Mouse (Mus musculus): ENCODE measurements at regions not wholly inside any gene's neighbourhood (a gene's known extent, or its start where the extent isn't known, plus 50 kb on each side); places are given as distances from the start of the nearest gene placed in this dataset.
"Not testable (repeated sequence)": the region's sequence is repeated elsewhere in the genome, so short reads cannot be mapped to it uniquely, and the experiment has no call there.

DNA sequence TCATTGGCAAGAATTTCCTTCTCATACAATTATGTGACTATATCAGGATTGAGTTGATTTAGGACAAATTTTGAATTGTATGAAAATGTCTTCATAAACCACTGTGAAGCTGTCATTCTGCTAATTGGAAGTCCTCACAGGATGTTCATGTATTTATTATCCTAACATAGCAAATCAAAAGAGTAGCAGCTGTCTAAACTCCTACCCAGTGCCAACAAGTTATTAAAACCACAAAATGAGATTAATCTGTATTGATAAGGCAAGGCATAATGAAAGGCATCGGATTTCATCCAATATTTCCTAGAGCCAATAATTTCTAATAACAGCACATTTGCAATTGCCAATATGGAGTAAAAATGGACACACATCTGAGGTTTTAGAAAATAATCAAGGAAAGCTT, 217.6 kb upstream of the Tmprss15 start:
- no peak for DNase-seq

DNA sequence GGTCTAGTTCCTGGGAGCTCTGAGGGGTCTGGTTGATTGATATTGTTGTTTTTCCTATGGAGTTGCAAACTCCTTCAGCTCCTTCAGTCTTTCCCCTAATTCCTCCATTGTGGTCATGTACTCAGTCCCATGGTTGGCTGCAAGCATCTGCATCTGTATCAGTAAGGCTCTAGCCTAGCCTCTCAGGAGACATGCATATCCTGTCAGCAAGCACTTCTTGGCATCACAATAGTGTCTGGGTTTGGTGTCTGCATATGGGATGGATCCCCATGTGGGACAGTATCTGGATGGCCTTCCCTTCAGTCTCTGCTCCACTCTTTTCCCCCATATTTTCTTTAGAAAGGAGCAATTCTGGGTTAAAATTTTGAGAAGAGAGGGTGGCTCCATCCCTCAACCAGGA, 205.7 kb upstream of the Tmprss15 start:
- not testable (repeated sequence) for DNase-seq

DNA sequence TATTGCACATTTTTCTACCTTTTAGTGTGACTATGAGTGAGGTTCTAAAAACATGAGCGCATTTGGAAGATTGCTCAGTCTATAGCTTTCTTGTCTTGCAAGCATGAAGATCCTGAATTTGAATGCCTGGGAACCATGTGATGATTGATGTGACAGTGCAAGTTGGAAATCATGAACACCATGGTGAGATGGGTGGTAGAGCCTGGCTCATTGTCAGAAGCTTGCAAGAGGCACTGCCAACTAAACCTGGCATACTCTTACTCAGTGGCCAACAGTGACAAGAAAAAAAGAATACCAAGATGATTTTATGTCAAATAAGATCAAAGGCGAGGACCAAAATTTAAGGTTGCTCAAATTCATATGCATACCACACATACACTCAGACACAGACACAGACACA, 188.1 kb upstream of the Tmprss15 start:
- no peak for DNase-seq

DNA sequence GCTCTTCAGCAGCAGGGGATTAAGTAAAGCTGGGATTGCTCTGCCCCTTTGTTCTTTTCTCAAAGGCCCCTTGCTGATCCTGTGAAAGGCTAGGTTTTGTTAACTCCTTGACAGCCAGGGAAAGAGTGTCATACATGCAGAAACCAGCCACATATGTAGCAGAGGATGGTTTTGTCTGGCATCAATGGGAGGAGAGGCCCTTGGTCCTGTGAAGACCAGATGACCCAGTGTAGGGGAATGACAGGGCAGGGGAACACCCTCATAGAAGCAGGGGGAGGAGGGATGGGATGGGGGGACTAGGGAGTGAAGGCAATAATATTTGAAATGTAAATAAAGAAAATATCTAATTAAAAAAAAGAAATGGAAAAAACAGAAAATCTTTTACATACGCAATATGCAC, 165.6 kb upstream of the Tmprss15 start:
- no peak for DNase-seq

DNA sequence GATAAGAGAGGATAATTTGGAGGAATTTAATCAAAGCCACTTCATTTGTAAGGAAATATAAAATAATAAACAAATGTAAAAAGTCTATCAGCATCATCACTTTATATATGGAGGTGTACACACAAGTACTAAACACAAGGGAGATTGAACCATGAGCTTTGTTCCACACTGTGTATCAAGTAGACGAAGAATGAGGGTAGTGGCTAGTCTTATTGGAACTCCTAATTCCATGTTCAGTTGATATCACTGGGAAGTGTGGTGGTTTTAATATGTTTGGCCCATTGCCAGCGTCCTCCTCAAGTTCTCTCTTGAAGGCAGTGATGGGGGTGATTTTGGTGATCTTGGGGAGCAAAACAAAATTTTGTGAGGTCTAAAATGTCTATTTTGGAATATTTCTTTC, 165.2 kb upstream of the Tmprss15 start:
- DNase-seq: no peak

DNA sequence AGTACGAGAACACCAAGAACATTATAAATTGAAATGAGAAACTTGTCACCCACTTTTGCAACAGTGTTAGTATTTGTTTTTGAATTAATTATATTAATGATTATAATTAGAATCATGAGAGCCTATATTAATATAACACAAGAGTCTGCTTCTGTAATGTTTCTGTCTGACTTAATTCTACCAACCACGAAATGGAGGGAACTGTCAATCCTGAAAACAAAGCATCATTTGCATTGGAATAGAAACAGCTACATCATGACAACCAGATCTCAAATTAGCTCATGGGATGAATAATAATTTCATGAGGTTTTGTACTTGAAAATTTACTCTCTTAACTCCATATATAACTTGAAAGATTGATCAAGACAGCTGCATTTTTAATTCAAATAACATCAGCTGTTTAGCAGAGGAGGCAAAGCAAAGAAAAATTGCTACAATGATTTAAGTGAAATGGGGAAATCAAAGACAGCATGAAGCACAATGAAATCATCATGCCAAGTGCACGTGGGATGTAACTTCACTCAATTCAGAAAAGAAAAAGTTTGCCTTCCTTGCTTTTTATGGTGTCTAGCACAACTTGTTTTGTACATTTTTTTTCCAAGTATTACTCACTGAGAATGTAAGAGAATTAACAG, 150.1 kb upstream of the Tmprss15 start:
- DNase-seq: no peak

DNA sequence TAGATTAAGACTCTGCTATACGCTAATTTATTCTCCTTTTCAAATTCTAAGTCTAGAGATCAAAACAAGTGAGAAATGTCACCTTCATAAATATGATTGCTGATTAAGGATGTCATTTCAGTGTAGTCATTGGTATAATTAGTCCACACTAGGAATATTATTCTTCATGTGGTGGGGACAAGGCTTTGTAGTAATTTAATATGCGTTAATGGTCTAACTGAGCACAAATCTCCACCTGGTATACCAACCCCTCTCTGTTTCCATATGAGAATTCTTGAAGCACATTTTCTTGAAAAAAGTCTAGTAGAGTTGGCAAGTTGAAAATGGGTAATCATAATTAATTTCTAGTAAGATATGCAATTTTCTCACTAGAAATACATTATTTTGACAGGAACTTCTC, 149.3 kb upstream of the Tmprss15 start:
- no peak for DNase-seq

DNA sequence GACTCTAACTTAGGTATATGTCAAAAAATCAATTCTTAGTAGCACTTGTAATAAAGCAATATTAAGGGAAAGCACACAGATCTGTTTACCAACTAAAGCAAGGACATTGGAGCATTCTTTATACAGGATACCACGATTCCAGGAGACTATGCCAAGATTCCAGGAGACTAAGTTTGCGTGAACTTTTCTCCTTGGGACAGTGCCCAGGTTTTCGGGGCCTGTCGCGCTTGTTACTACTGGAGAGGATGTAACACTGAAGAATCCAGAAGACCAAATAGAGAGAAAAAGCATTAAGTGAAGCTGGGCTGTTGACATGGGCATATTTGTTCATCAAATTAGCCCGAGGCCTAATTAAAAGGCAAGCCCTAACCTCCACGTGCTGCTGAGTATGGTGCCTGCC, 100.3 kb upstream of the Tmprss15 start:
- no peak for DNase-seq

DNA sequence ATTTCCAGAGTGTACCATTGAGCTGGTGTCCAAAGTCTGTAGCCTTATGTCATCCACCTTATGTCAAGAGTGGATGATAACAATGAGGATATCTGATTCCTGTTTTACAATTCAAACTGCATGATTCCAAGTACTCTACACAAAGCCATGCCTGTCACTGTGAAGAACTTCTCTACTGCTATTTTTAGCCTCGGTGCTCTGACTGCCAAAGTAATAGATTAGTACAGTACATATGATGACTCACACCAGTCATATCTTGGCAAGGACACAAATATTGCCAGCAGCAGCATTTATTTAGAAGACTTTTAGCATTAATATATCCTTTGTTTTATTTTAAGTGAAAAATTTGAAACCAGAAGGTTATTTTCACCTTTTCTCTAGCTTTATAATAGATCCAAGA, 95.6 kb upstream of the Tmprss15 start:
- DNase-seq: no peak

DNA sequence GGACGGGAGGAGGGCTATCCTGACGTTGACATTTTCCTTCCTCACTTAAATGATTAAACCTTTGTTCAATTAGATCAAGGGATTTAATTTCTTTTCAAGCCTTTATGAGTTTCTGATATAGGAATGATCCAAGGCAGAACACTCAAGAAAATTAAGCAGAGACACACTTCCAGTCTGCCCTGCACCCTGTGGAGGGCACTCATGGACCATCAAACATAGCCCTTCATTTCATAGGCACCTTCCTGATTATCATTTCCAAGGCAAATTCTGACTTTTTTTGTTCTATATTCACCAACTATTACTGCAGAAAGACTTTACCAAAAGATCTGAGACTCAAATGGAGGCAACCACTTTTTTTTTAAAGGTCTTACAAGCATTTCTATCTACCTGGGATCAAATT, 91.6 kb upstream of the Tmprss15 start:
- DNase-seq: peak; percentile 11

DNA sequence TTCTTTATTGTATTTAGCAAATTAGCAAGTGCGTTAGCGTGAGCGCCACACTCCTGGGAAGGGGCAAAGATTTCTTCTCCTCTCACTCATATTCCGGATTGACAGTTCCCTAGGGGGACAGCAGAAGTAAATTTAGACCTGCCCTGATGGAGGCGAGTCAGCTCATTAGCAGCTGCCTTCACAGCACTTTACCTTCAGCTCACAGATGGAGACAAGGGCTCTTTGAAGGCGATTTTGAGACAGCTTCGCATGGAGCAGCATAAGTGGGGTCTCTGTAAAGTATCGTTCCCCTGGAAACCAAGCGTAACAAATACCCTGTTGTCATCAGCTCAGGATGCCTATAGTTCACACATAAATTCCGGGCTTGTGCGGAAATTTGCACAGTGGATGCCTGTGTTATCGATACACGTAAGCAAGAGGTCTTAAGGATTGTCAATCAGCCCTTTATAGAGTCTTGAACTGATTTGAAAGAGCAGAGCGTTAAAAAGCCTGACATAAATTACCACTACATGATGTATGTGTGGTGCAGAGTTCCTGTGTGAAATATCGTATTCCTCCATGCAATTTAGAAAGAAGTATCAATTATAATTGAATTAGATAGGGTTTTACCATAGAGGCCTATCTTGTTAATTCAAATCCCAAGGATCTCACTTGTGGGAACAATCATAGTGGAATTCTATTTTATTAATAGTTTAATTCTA, 86.6 kb upstream of the Tmprss15 start:
- DNase-seq: peak; percentile 5

DNA sequence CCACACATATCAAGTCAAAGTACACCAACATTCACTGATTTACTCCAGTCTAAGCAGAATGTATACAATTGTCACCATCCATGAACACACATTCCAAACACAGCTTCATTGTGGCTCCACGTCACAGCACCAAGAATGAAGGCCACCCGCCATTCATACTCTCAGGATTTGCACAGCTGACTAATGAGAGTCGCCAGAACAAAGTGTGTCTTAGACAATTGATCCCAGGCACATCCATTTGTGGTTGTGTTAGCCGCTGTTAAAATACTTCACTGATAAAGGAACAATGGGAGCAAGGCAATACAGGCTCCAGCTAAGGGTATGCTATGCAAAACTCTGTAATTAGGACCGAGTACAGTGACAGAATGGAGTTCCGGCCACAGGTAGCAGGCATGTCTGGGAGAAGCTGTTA, 85.9 kb upstream of the Tmprss15 start:
- DNase-seq: no peak

DNA sequence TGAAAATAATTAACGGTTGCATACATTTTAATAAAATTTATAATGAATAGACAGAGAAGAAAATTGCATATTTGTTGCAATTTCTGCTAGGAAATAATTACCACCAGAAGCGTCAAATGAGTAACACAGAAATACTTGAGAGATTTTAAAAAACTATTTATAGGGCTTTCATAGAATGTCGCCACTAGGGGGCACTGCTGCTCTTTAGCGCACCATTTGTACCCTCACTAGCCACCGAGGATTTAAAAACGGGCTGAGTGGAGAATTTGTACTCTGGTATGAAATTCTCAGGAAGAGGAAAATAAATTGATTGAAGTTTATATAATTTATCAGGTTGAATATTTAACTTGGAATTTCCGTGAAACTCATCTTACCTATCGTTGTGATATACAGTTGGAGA, 77.3 kb upstream of the Tmprss15 start:
- peak; percentile 95 for DNase-seq

DNA sequence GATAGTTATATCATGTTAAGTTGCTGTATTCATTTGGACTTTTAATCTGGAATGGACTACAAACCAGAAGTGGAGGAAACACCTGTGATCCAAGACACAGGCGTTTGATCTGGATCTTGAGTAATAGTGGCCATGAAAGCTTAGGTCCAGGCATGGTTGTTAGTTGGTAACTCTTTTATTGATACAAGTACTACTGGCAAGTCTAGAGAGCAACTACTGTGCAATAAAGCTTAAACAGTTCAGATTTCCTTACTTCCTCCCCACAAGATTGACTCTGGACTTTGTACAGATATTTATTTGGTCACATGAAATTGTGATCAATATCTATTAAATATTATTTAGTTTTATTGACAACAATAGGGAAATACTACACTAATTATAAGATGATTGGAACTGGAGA, 51.9 kb upstream of the Tmprss15 start:
- no peak for DNase-seq
